Mouse (Mus musculus) small intestine, adult 2 months (tissue): Measurements from ENCODE around the gene Slc13a1.

Experiments used
- CTCF ChIP-seq: fragments of 200-500 bp; IDR thresholded peaks from 2 replicates; pipeline ENCODE4 v1.5.1; 2012; ENCODE audit warnings: low read depth, mild to moderate bottlenecking, control low read depth, inconsistent platforms, low read length, moderate library complexity, mixed read lengths; ENCODE audit not compliant: insufficient replicate concordance, insufficient read length; ENCODE audit errors: extremely low read depth
- POLR2A ChIP-seq: fragments of 200-500 bp; IDR thresholded peaks from 2 replicates; pipeline ENCODE4 v1.6.1; 2012; ENCODE audit warnings: low read depth, mild to moderate bottlenecking, control low read depth, inconsistent platforms, low read length, moderate library complexity

DNA sequence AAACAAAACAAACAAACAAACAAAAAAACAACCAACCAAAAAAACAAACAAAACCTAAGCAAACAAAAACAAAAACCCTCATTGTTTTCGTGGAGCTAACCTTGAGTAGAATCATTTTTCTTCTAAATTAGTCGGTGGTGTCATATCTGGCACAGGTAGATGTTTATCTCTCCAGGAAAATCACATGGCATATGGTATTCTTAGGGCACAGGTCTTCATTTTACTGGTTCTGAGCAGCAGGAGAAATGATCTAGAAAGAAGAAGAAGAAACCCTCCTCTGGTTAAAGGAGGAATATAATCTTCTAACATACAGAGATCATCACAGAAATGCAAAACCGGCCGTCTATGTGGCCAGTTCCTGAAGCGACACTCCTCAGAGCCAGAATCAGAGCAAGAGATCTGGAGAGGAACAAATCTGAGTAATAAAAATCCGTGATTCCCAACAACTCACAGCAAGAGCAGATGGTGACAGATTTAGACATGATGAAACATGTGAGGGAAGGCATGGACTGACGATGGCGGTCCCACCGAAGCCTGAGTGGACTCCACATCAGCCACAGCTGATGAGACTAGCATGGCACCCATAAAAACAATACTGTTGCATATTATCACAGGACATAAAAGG, 113.7 kb downstream of the Slc13a1 start:
- TF ChIP-seq CTCF (no peak), POLR2A (no peak)
